Mouse (Mus musculus) heart, embryonic 11.5 days (tissue): ENCODE results near the gene Rps18. TPM values are rescaled to one million over a fixed set of nuclear protein-coding genes. Genes with fewer than 3 reads are reported as not detected.
A peak's percentile ranks its signal among the peaks of the same experiment; 100 is the strongest.

ENCODE experiments used
- ATAC-seq: fragments of 200-750 bp; cut with Nextera tagmentation; replicated peaks from 2 replicates; pipeline ENCODE4 v1.8.0; 2017; ENCODE audit warnings: moderate library complexity; ENCODE audit not compliant: insufficient number of reproducible peaks, low FRiP score, low TSS enrichment
- H3K27ac ChIP-seq: fragments of 300-500 bp; sonication (generic); 2 replicates; pipeline ENCODE4 v1.5.1; 2014; ENCODE audit warnings: mild to moderate bottlenecking, low read depth, low read length
- H3K27me3 ChIP-seq: fragments of 300-500 bp; sonication (generic); 2 replicates; pipeline ENCODE4 v1.6.1; 2014; ENCODE audit warnings: mild to moderate bottlenecking, low read length, mixed read lengths; ENCODE audit not compliant: control insufficient read depth, insufficient read depth
- H3K36me3 ChIP-seq: fragments of 300-500 bp; sonication (generic); 2 replicates; pipeline ENCODE4 v1.6.1; 2014; ENCODE audit warnings: mild to moderate bottlenecking, low read length, moderate library complexity, mixed read lengths; ENCODE audit not compliant: control insufficient read depth, insufficient read depth
- H3K4me1 ChIP-seq: fragments of 300-500 bp; sonication (generic); 2 replicates; pipeline ENCODE4 v1.6.1; 2014; ENCODE audit warnings: low read length; ENCODE audit not compliant: control insufficient read depth, insufficient read depth
- H3K4me2 ChIP-seq: fragments of 300-500 bp; sonication (generic); 2 replicates; pipeline ENCODE4 v1.6.1; 2014; ENCODE audit warnings: mild to moderate bottlenecking, moderate library complexity
- H3K4me3 ChIP-seq: fragments of 300-500 bp; sonication (generic); 2 replicates; pipeline ENCODE4 v1.5.1; 2014; ENCODE audit warnings: low read depth, low read length
- H3K9ac ChIP-seq: fragments of 300-500 bp; sonication (generic); 2 replicates; pipeline ENCODE4 v1.6.1; 2014; ENCODE audit warnings: mild to moderate bottlenecking, low read depth, low read length, moderate library complexity
- H3K9me3 ChIP-seq: fragments of 300-500 bp; sonication (generic); replicated peaks from 2 replicates; pipeline ENCODE4 v1.6.1; 2016; ENCODE audit warnings: low read length; ENCODE audit not compliant: control insufficient read depth
- WGBS: fragments of 180-500 bp; shearing (Covaris S2); extraction: QIAGEN DNeasy Blood & Tissue Kit; methylation state at CpG from one replicate; pipeline ENCODE4 v1.1.7; 2014; ENCODE audit not compliant: insufficient replicate concordance; 5-methylcytosine and 5-hydroxymethylcytosine counted together
- polyA plus RNA-seq: library from polyadenylated mRNA; unstranded; fragments of >200 nt; fragmentation: Nextera tagmentation; extraction: Ambion mirVana; gene quantifications from 2 replicates; pipeline ENCODE4 v1.2.1, GENCODE M21; 2014

Gene Rps18
- polyA plus RNA-seq, 1 experiment from 2014 or later = 1,150 TPM

DNA sequence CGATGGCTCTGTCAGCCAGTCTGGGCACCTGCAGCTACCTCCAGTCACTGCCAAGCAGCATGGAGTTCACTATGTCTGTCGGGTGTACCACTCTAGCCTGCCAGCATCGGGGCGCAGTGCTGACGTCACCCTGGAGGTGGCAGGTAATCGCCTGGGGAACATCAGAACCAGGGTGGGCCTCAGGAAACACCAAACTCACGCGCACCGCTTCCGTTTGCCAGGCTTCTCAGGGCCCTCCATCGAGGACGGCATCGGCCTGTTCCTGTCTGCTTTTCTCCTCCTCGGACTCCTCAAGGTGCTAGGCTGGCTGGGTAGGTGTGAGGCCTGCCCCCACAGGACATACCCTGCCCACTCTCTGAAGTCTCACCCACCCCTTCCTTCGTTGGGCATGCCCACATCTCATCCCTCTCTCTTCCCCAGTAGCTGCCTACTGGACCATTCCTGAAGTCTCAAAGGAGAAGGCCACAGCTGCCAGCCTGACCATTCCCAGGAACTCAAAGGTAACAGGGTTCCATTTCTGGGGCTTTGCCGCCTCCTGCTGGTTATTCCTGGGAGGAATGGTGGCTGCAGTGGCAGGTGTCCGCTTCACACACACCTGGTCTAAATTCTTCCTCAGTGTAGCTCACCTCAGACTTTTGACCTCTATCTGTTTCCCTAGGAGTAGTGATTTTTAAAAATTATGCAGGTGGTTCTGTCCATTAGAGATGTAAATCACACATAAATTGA is 29.4 kb downstream of the Rps18 start:
- Histone ChIP-seq H3K36me3 (no peaks in the 10 kb centered on the region; the same call in 1 of the 2 replicates), H3K27ac (no peak overlapping the region), H3K4me3 (no peak overlapping the region), H3K4me1 (peaks cover 13% of the 10 kb centered on the region), H3K27me3 (no peaks in the 10 kb centered on the region), H3K9ac (no peak overlapping the region), H3K9me3 (no peaks in the 10 kb centered on the region), H3K4me2 (no peak overlapping the region)
- 78% methylated on average over 17 of the region's 17 CpGs for WGBS
- no peak for ATAC-seq

DNA sequence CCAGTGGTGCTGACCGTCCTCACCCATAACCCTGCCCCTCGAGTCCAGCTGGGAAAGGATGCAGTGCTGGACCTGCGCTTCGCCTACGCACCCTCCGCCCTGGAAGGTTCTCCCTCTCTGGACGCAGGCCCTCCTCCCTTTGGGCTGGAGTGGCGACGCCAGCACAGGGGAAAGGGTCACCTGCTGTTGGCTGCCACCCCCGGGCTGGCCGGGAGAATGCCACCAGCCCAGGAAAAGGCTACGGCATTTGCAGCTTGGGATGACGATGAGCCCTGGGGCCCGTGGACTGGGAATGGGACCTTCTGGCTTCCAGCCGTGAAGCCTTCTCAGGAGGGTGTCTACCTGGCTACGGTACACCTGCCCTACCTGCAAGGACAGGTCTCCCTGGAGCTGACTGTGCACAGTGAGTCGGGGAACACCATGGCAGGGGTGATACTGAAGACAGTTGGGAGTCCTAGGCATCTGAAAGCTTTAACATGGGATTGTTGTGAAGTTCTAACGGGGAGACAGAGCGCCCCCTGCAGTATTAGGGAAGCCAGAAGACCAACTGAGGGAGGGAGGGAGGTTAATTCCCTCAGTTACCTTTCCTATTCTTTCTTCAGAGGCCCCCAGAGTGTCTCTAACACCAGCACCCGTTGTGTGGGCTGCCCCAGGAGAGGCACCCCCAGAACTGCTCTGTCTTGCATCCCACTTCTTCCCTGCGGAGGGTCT is 30.2 kb downstream of the Rps18 start:
- Histone ChIP-seq H3K4me3 (no peak overlapping the region), H3K4me2 (no peak overlapping the region), H3K36me3 (no peaks in the 10 kb centered on the region; the same call in 1 of the 2 replicates), H3K27me3 (no peaks in the 10 kb centered on the region), H3K9ac (no peak overlapping the region), H3K9me3 (no peaks in the 10 kb centered on the region), H3K4me1 (peaks cover 9% of the 10 kb centered on the region), H3K27ac (no peak overlapping the region)
- WGBS = 80% methylated on average over 21 of the region's 21 CpGs
- ATAC-seq = no peak

DNA sequence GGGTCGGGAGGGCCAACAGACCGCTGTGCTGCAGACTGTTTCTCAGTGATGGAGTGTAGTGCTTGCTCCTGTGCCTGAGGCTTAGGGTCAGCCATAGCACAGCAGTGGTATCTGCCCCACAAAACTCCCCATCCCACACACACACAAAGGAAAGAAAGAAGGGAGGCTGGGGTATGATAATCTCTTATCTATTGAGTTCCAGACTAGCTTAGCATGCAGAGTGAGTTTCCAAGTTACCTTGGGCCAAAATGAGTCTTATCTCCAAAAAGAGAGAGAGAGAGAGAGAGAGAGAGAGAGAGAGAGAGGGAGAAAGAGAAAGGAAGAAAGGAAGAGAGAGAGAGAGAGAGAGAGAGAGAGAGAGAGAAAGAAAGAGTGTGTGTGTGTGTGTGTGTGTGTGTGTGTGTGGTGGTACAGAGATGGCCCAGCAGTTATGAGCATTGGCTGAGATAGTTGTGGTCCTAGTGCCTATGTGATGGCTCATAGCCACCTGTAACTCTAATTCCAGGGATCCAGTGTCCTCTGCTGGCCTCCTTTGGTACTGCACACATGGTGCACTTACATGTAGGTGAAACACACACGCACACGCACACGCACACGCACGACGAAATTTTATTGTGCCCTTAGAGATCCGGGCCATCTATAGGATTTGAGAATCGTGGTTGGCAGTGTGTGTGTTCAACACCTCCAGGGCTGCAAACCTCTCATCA is 31.1 kb downstream of the Rps18 start:
- no peak overlapping the region for H3K27ac ChIP-seq
- H3K9me3 ChIP-seq = no peaks in the 10 kb centered on the region
- H3K27me3 ChIP-seq = no peaks in the 10 kb centered on the region
- WGBS = 78% methylated on average over 10 of the region's 10 CpGs
- peaks cover 9% of the 10 kb centered on the region for H3K4me1 ChIP-seq
- ATAC-seq = no peak
- H3K9ac ChIP-seq = no peak overlapping the region
- H3K4me3 ChIP-seq = no peak overlapping the region
- no peak overlapping the region for H3K4me2 ChIP-seq
- no peaks in the 10 kb centered on the region; the same call in 1 of the 2 replicates for H3K36me3 ChIP-seq

DNA sequence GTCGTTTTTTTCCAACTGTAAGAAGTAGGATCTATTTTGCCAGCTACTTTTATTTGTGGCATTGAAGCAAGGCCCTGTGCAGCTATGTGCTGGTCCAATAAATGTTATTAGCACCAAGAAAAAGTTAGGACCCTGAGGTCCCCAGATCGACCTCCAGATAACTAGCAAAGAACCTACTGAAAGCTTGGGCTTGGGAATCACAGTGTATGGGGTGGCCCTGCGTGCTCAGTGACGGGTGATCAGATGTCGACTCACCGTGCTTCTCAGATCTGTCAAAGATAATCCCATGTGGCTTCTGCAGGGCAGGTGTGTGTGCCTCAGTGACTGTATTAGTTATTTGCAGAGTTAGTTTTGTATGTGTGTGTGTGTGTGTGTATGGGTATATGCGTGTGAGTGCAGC is 34.4 kb downstream of the Rps18 start:
- no peak for ATAC-seq
- Histone ChIP-seq H3K4me2 (no peak overlapping the region), H3K4me3 (no peak overlapping the region)

DNA sequence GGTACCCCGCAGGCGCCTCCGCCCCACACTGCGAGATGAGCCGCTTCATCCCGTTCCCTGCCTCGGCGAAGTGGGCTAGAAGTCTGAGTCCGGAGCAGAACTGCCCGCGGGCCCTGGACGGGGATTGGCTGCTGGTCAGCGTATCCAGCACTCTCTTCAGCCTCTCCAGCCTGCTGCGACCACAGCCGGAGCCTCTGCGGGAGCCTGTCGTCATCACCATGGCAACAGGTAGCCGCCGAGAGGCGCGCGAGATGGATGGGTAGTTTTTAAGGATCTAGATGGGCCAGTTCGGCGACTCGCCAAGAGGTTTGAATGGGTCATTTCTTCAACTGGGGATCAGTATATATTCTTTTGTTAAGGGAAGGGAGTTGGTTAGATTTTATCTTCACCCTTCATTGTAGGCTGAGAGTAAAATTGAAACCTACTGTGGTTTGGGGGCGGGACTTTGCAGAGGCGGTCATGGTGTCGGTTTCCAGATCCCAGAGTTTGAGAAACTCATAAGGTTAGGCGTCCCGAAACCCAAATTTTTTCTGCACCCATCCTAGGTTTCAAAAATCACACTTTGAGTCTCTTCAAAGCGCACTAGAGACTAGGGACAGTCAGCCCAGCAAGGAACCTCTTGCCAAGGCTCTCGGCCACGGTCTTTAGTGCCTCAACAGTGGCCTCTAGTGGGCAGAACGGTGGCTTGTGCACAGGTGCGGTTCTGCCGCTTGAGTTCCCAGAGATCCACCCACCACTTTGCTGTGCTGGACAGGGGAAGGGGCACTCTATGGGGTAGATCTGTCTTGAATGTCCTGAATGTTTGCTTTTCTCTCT is 35.3 kb downstream of the Rps18 start:
- no peaks in the 10 kb centered on the region for H3K9me3 ChIP-seq
- ATAC-seq = no peak
- peak overlapping the region; percentile 76 for H3K4me3 ChIP-seq
- H3K27me3 ChIP-seq = peaks cover 3% of the 10 kb centered on the region; the same call in 1 of the 2 replicates
- peaks cover 18% of the 10 kb centered on the region for H3K4me1 ChIP-seq
- H3K36me3 ChIP-seq = no peaks in the 10 kb centered on the region
- WGBS = under 1% methylated on average over 36 of the region's 36 CpGs
- H3K4me2 ChIP-seq = peak overlapping the region; percentile 99
- H3K9ac ChIP-seq = peak overlapping the region; percentile 77
- peak overlapping the region; percentile 60 for H3K27ac ChIP-seq

More for the DNA sequence above, 34.4 kb downstream of the Rps18 start:
- no peaks in the 10 kb centered on the region; the same call in 1 of the 2 replicates for H3K36me3 ChIP-seq
- H3K9ac ChIP-seq = no peak overlapping the region
- peaks cover 3% of the 10 kb centered on the region; the same call in 1 of the 2 replicates for H3K27me3 ChIP-seq
- 79% methylated on average over 7 of the region's 7 CpGs for WGBS
- peaks cover 18% of the 10 kb centered on the region for H3K4me1 ChIP-seq
- no peaks in the 10 kb centered on the region for H3K9me3 ChIP-seq
- H3K27ac ChIP-seq = no peak overlapping the region

DNA sequence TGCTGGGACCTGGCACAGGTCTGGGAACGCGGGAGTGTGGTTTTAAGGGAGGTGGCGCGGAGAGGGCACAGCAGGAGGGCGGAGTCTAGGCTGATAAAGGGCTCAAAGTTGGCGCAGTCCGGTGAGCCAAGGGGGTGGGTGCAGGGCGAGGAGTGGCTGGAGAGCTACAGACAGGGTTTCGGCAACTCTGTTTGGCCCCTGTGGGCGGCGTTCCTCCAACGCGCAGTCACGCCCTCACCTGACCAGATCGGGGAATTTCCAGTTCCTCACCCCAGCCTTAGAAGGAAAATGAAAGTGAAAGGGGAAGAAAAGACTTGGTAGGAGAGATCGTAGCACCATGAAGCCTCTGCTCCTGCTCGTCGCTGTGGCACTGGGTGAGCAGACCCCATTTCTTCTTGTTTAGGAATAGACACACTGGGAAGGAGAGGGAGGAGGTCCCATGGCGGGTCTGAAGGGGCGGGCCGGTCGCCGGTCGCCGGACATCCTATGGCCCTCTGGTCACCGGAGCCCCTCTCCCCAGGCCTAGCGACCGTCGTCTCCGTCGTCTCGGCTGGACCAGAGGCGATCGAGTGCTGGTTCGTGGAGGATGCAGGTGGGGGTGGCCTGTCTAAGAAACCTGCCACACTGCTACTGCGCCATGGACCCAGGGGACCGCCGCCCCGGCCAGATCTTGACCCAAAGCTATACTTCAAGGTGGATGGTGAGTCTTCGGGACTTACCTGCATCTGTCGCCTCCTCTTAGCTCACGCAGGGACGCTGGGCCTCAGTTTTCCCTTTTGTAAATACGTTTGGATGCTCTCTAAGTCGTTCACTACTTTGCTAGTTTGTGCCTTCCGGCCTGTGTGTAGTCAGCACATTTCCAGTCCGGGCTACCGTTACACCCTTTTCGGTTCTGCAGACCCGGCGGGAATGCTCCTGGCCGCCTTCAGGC is 36.2 kb downstream of the Rps18 start:
- WGBS = under 1% methylated on average over 52 of the region's 52 CpGs
- ATAC-seq = peak; percentile 58; the same call in 1 of the 2 replicates
- Histone ChIP-seq H3K9me3 (no peaks in the 10 kb centered on the region), H3K36me3 (no peaks in the 10 kb centered on the region), H3K27me3 (peaks cover 3% of the 10 kb centered on the region; the same call in 1 of the 2 replicates), H3K27ac (peak overlapping the region; percentile 71), H3K9ac (peak overlapping the region; percentile 77), H3K4me3 (peak overlapping the region; percentile 76), H3K4me2 (peak overlapping the region; percentile 99), H3K4me1 (peaks cover 23% of the 10 kb centered on the region)

DNA sequence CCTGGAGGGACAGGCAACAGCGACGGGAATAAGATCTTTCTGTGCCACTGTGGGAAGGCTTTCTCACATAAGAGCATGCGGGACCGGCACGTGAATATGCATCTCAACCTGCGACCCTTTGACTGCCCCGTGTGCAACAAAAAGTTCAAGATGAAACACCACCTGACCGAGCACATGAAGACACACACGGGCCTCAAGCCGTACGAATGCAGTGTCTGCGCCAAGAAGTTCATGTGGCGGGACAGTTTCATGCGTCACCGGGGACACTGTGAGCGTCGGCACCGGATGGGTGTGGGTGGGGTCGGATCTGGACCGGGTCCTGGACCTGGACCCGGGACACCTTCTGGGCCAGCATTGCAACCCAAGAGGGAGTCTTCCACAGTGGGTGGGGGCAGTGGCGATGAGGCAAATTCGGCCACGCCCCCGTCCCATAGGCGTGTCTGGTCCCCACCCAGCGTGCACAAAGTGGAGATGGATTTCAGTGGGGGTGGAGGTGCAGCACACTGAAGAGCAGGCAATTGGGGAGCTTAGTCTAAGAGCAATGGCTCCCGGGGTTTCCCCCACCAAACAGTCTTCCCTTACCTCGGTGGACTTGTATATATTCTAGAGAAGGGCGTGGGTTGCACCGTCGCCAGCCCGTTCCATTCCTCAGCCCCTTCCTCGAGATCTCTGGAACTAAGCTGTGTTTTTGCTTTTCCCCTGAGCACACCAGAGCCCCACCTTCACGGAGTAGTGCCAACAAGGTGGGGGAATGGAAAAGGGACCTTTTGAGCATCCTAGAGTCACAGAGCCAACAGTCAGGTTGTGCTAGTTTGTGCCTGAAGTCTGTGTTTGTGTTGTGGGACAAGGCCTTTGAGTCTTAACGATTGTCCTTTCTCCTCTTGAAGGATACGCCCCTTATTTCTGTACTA is 37.3 kb downstream of the Rps18 start:
- H3K27me3 ChIP-seq = peaks cover 3% of the 10 kb centered on the region; the same call in 1 of the 2 replicates
- peak overlapping the region; percentile 99 for H3K4me2 ChIP-seq
- H3K9ac ChIP-seq = peak overlapping the region; percentile 77
- peaks cover 10% of the 10 kb centered on the region for H3K36me3 ChIP-seq
- H3K4me3 ChIP-seq = peak overlapping the region; percentile 76
- H3K4me1 ChIP-seq = peaks cover 23% of the 10 kb centered on the region
- H3K9me3 ChIP-seq = no peaks in the 10 kb centered on the region
- ATAC-seq = peak; percentile 16; the same call in 1 of the 2 replicates
- 56% methylated on average over 37 of the region's 37 CpGs for WGBS
- peak overlapping the region; percentile 71 for H3K27ac ChIP-seq
